Mouse (Mus musculus) heart, postnatal 4 days (tissue): Measurements from ENCODE around the gene Bst1. TPM values are rescaled to one million over a fixed set of nuclear protein-coding genes. Genes with fewer than 3 reads are reported as not detected.

Experiments
- DNase-seq: peaks from one replicate; pipeline ENCODE4 v3.0.0; 2021
- total RNA-seq, 2 experiments: library from RNA; stranded (reverse); gene quantifications; 2 replicates each; pipeline ENCODE4 v1.2.3; 2021

Bst1 gene
- total RNA-seq, 2 experiments from 2014 or later: 0.71 to 2.1 TPM

DNA sequence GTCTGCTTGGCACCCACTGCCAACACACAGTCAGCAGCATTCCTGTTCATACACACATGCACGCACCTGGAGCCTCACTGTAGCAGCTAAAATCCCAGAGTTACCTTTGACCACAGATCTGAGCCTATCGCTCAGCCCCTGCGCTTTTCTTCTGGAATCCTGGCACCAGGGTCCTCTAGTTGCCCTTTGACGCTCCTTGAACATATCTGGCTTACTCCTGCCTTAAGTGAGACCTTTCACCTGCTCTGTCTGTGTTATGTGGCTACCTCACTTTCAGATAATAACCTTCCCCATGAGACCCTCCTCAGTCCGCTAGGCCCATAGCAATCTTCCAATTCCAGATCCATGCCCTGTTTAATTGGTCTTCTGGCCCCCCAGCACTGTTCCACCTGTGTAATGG lies 41.4 kb downstream of the Bst1 start:
- DNase-seq: no peak

DNA sequence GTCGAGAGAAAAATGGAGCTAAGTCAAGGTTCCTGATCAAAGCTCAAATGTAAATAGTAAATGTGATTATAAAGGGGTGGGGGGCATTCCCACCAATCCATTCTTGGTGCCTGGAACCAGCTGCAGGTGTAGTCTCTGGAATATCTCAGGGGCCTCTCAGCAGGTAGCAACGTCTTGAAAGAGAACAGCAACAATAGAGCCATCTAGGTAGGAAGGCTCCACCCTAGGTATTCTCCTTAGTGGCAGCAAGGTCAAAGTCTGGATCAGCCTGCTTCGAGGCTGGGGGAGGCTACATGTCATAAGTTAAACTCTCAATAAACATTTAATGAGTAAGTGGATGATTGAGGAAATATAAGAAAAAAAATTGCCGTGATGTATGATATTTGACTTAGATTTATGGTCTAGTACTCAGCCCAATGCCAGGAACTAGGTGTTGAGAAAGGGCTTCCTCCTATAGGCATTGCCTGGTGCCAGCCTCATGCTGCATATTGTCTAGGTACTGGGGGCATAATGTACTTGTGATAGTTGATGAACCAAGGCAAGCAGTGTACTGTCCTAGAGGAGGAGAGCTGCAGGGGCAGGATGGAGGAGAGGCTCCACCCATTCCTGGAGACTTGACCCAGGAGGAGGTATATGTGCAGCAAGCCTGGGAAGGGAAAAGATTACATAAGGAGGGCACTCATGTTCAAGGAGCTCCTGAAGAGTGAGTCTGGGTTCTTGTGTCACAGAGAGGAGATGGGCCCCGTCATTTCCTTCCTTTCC lies 42.2 kb downstream of the Bst1 start:
- DNase-seq: no peak

DNA sequence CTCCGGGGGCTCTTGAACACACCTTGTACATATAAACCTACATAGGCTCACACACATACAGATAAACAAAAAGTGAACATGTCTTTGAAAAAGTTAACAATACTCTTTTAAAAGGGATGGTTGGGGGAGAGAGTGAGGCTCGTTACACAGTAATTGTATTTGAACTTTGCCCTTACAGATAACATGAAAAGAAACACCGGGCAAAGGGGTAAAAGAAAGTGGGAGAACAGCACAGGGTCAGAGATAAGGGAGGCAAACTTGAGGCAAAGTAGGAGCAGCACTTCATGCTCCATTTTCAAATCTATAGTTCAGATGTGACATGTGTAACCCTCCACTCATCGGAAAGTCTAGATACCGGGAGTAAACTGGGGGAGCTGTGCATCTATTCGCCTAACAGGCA lies 45.0 kb downstream of the Bst1 start:
- DNase-seq: no peak

DNA sequence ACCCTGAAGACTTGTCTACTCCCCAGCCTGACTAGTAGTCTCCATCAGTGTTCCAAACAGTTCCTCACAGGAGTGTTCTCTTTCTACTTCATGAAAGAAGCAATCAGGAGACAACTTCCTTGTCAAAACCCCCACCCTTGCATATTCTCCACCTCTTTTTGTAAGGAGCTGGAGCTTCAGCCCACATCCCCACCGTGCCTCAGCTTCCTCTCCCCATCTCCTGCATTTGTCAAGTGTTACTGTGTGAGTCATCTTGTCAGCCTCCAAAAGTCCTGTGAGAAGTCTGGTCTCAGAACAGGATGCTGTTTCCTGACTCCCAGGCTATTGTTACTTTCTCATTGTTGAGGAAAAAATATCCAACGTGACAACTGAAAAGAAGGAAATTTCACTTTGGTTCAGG lies 46.6 kb downstream of the Bst1 start:
- DNase-seq: no peak

DNA sequence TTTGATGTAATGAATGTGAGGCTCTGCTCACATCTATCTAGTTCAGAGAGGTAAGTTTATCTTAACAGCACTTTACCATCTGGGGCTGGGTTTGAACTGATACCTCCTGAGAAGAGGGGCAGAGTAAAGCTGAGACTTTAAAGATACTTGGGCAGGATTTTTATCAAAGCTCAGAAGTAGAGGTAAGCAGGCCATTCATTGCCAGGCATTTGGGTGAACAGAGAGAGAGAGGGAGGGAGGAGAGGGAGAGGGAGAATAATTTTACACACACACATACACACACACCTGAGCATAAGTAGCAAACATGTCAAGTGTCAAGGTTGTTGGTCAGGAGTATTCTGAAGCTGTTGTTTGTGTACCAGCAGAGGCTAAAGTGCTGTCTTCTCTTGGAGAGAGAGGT lies 49.6 kb downstream of the Bst1 start, which contains the start of gene Cd38:
Gene Cd38 (plus strand): TSS at position 301 of the 400 bp plus-strand sequence.
- no peak for DNase-seq

DNA sequence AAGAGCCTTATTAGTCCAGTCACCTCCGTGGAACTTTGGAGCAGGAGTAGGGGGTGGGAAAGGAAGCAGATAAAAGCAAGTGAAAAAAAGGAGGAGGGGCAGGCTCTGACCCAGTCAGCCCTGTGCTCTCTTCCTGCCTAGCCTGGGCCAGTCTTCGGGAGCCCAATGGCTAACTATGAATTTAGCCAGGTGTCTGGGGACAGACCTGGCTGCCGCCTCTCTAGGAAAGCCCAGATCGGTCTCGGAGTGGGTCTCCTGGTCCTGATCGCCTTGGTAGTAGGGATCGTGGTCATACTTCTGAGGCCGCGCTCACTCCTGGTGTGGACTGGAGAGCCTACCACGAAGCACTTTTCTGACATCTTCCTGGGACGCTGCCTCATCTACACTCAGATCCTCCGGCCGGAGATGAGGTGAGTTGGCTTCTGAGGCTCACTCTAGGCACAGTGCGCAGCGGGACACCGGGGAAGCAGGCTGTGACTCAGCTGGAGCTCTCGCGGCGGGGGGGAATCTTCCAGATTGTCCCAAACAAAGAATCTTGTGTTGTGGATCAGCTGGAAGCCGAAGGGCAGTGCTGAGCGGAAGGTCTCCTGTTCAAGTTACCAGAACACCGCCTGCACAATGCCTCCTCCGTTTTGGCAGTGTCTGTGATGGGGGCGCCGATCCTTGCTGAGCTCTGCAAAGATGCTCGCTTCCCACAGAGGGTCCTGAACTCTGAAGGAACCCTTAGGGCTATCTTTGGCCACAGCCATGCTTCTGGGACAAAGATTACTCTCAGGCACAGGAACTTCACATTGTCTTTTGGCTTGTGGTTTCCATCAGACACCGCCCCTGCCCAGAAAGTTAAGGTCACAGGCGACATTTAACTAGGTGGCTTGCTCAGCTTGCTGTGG lies 50.3 kb downstream of the Bst1 start:
- peak; percentile 44 for DNase-seq

DNA sequence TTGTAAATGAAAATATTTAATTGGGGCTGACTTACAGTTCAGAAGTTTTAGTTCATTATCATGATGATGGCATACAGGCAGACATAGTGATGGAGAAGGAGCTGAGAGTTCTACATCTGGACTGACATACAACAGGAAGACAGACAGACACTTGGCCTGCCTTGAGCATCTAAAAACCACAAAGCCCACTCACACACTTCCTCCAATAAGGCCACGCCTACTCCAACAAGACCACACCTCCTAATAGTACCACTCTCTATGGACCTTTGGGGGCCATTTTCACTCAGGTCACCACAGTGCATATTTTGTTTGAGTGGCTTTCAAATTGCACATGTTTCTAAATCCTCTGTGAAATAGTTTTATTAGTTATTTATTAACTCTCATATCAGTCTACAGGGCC lies 53.2 kb downstream of the Bst1 start:
- DNase-seq: no peak

DNA sequence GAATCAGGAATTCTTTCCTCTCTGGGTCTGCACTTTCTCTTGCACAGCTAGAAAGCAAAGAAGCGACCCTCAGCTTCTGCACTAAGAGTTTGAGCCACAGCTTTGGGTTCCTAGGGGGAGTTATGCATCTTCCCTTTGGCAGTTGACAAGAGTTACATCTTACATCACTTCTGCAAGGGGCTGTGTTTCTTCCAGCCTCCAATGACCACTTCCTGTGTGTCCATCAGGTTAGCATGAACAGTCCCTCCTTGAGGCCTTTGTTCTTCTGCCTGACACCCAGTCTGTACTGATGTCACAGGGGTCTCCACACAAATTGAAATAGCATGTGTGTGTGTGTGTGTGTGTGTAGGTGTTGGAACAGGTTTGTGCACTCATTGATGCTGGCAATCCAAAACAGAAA lies 54.0 kb downstream of the Bst1 start:
- DNase-seq: no peak

DNA sequence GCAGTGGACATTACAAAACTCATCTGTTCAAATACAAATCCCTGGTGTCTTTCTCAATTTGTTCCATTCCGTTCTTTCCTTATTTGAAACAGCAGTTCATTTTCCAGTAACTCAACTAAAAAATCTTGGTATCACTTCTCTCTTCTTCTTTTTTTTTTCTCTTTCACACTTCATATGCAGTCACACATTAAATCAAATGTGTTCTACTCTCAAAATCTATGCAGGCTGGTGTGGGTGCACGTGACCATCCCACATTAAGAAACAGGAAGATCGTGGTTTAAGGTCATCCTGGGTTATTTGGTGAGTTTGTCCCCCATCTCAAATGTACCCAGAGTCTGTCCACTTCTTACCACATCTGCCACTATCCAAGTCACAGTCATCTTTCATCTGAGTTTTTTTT lies 63.3 kb downstream of the Bst1 start:
- no peak for DNase-seq

DNA sequence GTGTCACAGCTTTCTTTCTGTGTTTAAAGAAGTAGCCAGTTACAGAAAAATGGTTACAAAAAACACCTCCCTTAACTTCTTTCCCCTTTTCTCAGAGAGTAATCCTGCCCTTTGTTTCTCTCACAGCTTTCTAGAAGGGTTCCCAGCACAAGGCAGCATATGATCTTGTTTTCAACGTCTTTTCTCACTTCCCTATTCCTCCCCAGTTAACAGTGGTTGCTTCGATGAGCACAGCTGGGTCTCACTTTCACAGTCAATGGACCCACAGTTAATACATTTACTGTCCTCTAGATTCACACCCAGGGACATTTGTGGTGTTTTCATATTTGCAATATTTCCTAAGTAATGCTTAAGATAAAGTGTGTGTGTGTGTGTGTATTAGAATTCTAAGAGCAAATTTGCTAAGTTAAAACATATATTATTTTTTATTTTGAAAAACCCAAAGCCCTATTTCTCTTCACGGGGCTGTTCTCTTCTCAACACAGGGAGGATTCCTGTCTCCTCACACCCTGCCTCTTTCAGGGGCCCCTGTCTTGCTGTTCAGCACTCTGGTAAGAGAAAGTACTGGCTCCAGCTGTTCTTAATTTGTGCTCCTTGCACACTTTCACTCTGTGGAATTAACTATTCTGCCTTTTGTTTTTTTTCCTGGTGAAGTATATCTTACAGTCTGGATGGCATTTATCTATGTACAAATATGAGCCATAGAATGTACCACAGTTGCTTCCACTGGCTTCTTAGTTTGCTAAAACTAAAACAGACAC lies 66.6 kb downstream of the Bst1 start:
- DNase-seq: no peak

DNA sequence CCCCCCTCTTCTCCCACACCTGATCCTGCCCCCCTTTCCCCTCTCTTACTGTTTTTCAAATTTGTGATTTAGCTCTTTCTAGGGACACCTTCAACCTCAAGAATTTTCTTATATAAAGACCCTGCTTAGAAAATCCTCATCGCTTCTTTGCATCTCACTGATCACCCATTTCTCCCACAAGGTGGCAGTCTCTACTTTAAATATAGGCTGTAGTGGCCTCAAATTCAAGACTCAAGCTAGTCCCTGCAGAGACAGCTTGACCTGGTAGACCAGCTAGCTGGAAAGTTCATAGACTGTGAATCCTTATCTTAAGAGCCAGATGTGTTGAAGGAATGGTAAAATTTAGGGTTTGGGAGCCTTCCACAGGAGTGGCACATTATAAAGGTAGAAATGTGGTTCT lies 73.7 kb downstream of the Bst1 start:
- DNase-seq: peak; percentile 40

Other genes starting within 250 kb of the Bst1 start
- gene Cc2d2a, start 156.5 kb upstream of the Bst1 start, total RNA-seq: 10 to 100 TPM; 12.5 to 13.3 TPM
- gene Fbxl5, start 2.8 kb downstream of the Bst1 start, total RNA-seq: 10 to 100 TPM; 35.7 to 37.8 TPM
- gene Cd38, start 49.7 kb downstream of the Bst1 start, total RNA-seq: 1 to 10 TPM; 9.3 to 9.6 TPM
- 10 to 100 TPM in 1 of 2 experiments, 1 to 10 TPM in 1; 8.8 to 11.2 TPM for gene Gm7879, start 94.3 kb downstream of the Bst1 start, total RNA-seq
- 1 to 10 TPM in 1 of 2 experiments, under 1 TPM in 1; 0.31 to 1.2 TPM for gene Fgfbp1, start 162.9 kb downstream of the Bst1 start, total RNA-seq